Mouse (Mus musculus): ENCODE measurements around the gene Mex3d. TPM values are rescaled to one million over a fixed set of nuclear protein-coding genes. Genes with fewer than 3 reads are reported as not detected.

Mex3d gene
- total and polyA plus RNA-seq, 3 experiments = 15.6 to 18.8 TPM; not detected in 1

GRCm38 (mm10) chr10:80403044-80403692, 15.7 kb upstream of the Mex3d start:
- peak; percentile 82 for DNase-seq (ENCODE audit: low read depth, low spot score)
- H3K36me3 ChIP-seq (ENCODE audit: control insufficient read depth in 1 of 2, insufficient read depth in 2 of 2, low read length in 2 of 2) = peaks cover 5 to 18% of the 10 kb centered on the region in 2 experiments; a peak in 3 of 4 replicates
- peaks cover 2 to 33% of the 10 kb centered on the region in 2 experiments; a peak in 3 of 4 replicates for H3K4me1 ChIP-seq (ENCODE audit: control insufficient read depth in 1 of 2, insufficient read depth in 2 of 2, low read length in 2 of 2)

GRCm38 (mm10) chr10:80400704-80401161, 13.3 kb upstream of the Mex3d start:
- Histone ChIP-seq H3K36me3 (ENCODE audit: control insufficient read depth in 1 of 2, insufficient read depth in 2 of 2, low read length in 2 of 2) (peaks cover 9 to 21% of the 10 kb centered on the region in 2 experiments; a peak in 3 of 4 replicates), H3K79me2 (ENCODE audit: control insufficient read depth, insufficient read depth, low read length, poor library complexity) (peaks cover 47% of the 10 kb centered on the region), H3K27ac (ENCODE audit: control insufficient read depth, low read depth, low read length) (peak overlapping the region; percentile 89), H3K4me1 (ENCODE audit: control insufficient read depth in 1 of 2, insufficient read depth in 2 of 2, low read length in 2 of 2) (peaks cover 0 to 38% of the 10 kb centered on the region in 2 experiments; a peak in 3 of 4 replicates), H3K9me3 (replicated peaks; ENCODE audit: insufficient read depth, low read length) (no peaks in the 10 kb centered on the region), H3K27me3 (ENCODE audit: control insufficient read depth in 1 of 2, insufficient read depth in 2 of 2, low read length in 2 of 2) (no peaks in the 10 kb centered on the region), H3K9ac (ENCODE audit: control insufficient read depth, low read depth, low read length, poor library complexity, severe bottlenecking) (peak overlapping the region; percentile 81), H3K4me3 (ENCODE audit: control insufficient read depth in 1 of 2, insufficient read depth in 1 of 2, low read depth in 2 of 2, low read length in 2 of 2) (peak overlapping the region; percentile 63 to 76)
- TF ChIP-seq ETS1 (IDR thresholded peaks at IDR 0.05; ENCODE audit: low read depth, low read length) (no peak), MYC (IDR thresholded peaks at IDR 0.05; ENCODE audit: low read depth, low read length) (0 out of 2 replicates have a peak, but pooled peaks have one; percentile 21), ELF1 (IDR thresholded peaks at IDR 0.05; ENCODE audit: low read depth, low read length) (no peak), MXI1 (IDR thresholded peaks at IDR 0.05; ENCODE audit: low read depth, low read length) (no peak), SIN3A (IDR thresholded peaks at IDR 0.05; ENCODE audit: low read length) (0 out of 2 replicates have a peak, but pooled peaks have one; percentile 40), HCFC1 (IDR thresholded peaks at IDR 0.05; ENCODE audit: low read depth, low read length) (no peak), CHD1 (IDR thresholded peaks at IDR 0.05; ENCODE audit: low read depth, low read length) (peak; percentile 91; the same call in 1 of the 2 replicates), ZMIZ1 (IDR thresholded peaks at IDR 0.05; ENCODE audit: low read depth, low read length) (peak; percentile 6; the same call in 1 of the 2 replicates), ZKSCAN1 (IDR thresholded peaks at IDR 0.05; ENCODE audit: low read depth, low read length) (no peak)
- DNase-seq (ENCODE audit: low read depth, low spot score) = peak; percentile 49

More at GRCm38 (mm10) chr10:80403044-80403692, 15.7 kb upstream of the Mex3d start:
- TF ChIP-seq SMC3 (IDR thresholded peaks at IDR 0.05; ENCODE audit: low read depth, low read length) (peak; percentile 67), CTCF (IDR thresholded peaks at IDR 0.05 in 2 of 3, conservative IDR thresholded peaks at IDR 0.05 in 1 of 3; ENCODE audit: control insufficient read depth in 1 of 3, insufficient read depth in 1 of 3, low read depth in 2 of 3, low read length in 3 of 3, poor library complexity in 1 of 3, severe bottlenecking in 1 of 3) (peak; percentile 78 to 95 (median 82)), MXI1 (IDR thresholded peaks at IDR 0.05; ENCODE audit: low read depth, low read length) (no peak), GABPA (IDR thresholded peaks at IDR 0.05; ENCODE audit: low read depth, low read length) (no peak), RAD21 (IDR thresholded peaks at IDR 0.05; ENCODE audit: low read depth, low read length) (peak; percentile 13; the same call in 1 of the 2 replicates), POLR2A (IDR thresholded peaks at IDR 0.05; ENCODE audit: control insufficient read depth in 1 of 2, insufficient read depth in 1 of 2, low read depth in 1 of 2, low read length in 2 of 2, poor library complexity in 1 of 2) (peak in 1 of 2 experiments; percentile 26; a peak in 1 of 4 replicates)
- H3K9ac ChIP-seq (ENCODE audit: control insufficient read depth, low read depth, low read length, poor library complexity, severe bottlenecking) = no peak overlapping the region
- H3K79me2 ChIP-seq (ENCODE audit: control insufficient read depth, insufficient read depth, low read length, poor library complexity) = peaks cover 38% of the 10 kb centered on the region
- no peaks in the 10 kb centered on the region for H3K27me3 ChIP-seq (ENCODE audit: control insufficient read depth in 1 of 2, insufficient read depth in 2 of 2, low read length in 2 of 2)
- H3K9me3 ChIP-seq (replicated peaks; ENCODE audit: insufficient read depth, low read length) = no peaks in the 10 kb centered on the region
- no peak overlapping the region for H3K4me3 ChIP-seq (ENCODE audit: control insufficient read depth in 1 of 2, insufficient read depth in 1 of 2, low read depth in 2 of 2, low read length in 2 of 2)
- H3K27ac ChIP-seq (ENCODE audit: control insufficient read depth, low read depth, low read length) = no peak overlapping the region
